Mouse (Mus musculus) spleen, embryonic (tissue): ENCODE results near the gene Yeats4.

Source experiments
- CTCF ChIA-PET: fragments of 350-600 bp; sonication (Branson Sonifier 250); formaldehyde crosslinking; loops from one replicate; lab custom pipeline; 2022; lab: Charles Lee

Gene Yeats4

GRCm38 (mm10) chr10:117203558-117203981 is 20.7 kb downstream of the Yeats4 start:
- CTCF ChIA-PET: no interaction called here

- CTCF ChIA-PET: interaction anchor here (0.6 kb wide), 1 partner anchor 503 kb away, joined by 3 read pairs; no protein-coding TSS in a partner anchor
Measured at GRCm38 (mm10) chr10:117202981-117203557, 21.2 kb downstream of the Yeats4 start.

- CTCF ChIA-PET: no interaction called here
Measured at GRCm38 (mm10) chr10:117199701-117200100, 24.6 kb downstream of the Yeats4 start.

GRCm38 (mm10) chr10:117196696-117197095 is 27.6 kb downstream of the Yeats4 start:
- CTCF ChIA-PET: no interaction called here

DNA sequence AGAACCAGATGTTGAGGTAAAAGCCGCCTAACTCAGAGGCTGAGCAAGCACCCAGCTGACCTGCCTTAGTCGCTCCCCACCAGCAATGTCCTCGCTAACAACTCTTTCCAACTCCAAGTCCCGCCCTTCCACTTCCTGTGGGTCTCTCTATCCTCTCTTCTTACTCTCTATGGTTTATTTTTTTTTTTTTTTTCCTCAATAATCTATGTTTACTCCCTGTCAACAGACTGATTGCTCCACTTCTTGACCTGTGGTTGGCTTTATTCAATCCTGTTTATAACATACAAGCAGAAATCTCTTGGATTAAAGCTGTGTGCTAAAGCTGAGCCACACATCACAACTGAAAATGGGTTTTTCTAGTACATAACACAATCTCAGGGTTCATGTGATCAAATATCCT is 28.6 kb downstream of the Yeats4 start:
- CTCF ChIA-PET: interaction anchor here (0.7 kb wide), 1 partner anchor 48 kb away, joined by 4 read pairs; no protein-coding TSS in a partner anchor

- CTCF ChIA-PET: interaction anchor here (0.7 kb wide), 1 partner anchor 166 kb away, joined by 4 read pairs; no protein-coding TSS in a partner anchor
Measured at GRCm38 (mm10) chr10:117195005-117195404, 29.3 kb downstream of the Yeats4 start.

DNA sequence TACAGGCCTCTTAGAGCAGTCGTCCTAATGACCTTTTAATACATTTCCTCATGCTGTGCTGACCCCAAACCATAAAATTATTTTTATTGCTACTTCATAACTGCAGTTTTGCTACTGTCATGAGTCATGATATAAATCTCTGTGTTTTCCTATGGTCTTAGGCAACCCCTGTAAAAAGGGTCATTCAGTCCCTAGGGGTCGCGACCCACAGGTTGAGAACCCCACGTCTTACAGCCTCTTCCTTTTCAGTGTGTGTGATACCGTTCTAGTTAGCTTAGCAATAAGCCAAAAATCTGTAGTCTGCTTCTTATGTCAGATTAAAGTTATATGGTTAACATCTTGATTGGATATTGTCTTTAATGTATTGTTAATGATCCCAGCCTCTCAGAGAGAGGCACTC is 30.9 kb downstream of the Yeats4 start:
- CTCF ChIA-PET: no interaction called here

GRCm38 (mm10) chr10:117185399-117186089 is 38.8 kb downstream of the Yeats4 start:
- CTCF ChIA-PET: interaction anchor here (0.5 kb wide), 1 partner anchor 51 kb away, joined by 9 read pairs; no protein-coding TSS in a partner anchor

DNA sequence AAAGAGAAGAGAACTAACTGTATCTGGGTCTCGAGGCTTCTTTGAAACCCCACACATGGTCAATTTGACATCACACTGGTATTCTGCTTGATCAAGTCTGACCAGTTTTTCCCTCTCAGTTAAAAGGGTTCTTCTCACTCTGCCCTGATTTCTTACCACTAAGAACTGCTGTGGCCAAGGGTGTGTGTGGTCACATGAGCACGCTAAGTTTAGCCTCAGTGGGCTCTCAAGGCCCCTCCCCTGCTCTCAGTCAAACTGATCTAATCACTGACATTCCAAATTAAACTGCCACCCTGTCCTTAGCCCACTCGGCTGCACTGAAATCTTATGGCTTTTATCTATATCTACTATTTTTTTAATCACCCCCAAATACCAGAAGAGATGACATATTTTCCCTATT is 43.2 kb downstream of the Yeats4 start:
- CTCF ChIA-PET: no interaction called here

GRCm38 (mm10) chr10:117174645-117175044 is 49.7 kb downstream of the Yeats4 start:
- CTCF ChIA-PET: no interaction called here

DNA sequence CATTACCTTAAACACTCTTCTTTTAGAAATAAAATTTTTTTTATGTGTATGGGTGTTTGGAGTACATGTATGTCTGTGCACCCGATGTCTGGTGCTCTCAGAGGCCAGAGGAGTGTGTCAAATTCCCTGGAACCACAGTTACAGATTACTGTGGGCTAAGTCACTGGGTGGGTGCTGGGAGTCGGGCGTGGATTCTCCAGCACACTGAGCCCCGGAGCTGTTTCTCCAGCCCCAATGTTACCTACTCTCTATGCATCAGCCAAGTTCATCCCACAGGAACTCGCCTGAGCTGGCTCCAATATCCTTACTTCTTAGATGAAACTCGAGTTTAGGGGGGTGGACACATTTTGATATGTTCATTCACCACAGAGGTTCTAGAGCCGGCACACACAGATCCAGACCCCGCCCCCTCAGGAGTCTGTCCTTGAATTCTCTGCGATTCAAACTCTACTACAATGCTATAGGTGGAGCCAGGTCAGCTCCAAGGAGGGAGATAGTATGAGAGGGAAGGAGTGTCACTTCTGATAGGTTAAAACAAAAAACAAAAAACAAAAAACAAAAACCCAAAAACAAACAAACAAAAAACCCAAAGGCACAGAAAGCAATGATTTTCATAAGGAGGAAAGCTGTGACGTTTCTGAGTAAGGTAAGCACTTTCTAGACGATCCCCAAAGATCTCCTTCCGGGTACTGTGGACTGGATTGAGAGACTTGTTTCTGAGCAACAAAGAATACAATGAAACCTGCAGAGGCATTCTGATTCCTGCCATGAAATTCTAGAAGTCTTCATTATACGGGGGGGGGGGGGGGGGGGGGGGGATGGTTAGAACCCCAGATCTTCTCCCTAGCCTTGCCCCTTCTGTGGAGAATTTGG is 50.5 kb downstream of the Yeats4 start:
- CTCF ChIA-PET: no interaction called here

- CTCF ChIA-PET: no interaction called here
Measured at GRCm38 (mm10) chr10:117173111-117173510, 51.2 kb downstream of the Yeats4 start.

GRCm38 (mm10) chr10:117172069-117172468 is 52.2 kb downstream of the Yeats4 start:
- CTCF ChIA-PET: no interaction called here

- CTCF ChIA-PET: interaction anchor here (0.6 kb wide), 1 partner anchor 36 kb away, joined by 3 read pairs; no protein-coding TSS in a partner anchor
Measured at GRCm38 (mm10) chr10:117166785-117167425, 57.4 kb downstream of the Yeats4 start.
